Mouse (Mus musculus): ENCODE data around the gene Foxk1.

The Foxk1 gene

GRCm38 (mm10) chr5:142387716-142388115 is 13.6 kb upstream of the Foxk1 start:
- DNase-seq (ENCODE audit: low read depth, low spot score) = no peak

GRCm38 (mm10) chr5:142391691-142392090 is 9.6 kb upstream of the Foxk1 start:
- no peak for DNase-seq (ENCODE audit: low read depth, low spot score)

- DNase-seq (ENCODE audit: low read depth, low spot score) = no peak
Observed at GRCm38 (mm10) chr5:142394602-142395252, 6.6 kb upstream of the Foxk1 start.

GRCm38 (mm10) chr5:142395909-142396308 is 5.4 kb upstream of the Foxk1 start:
- DNase-seq (ENCODE audit: low read depth, low spot score) = no peak

GRCm38 (mm10) chr5:142400181-142400883 is 965 bp upstream of the Foxk1 start:
- no peak for DNase-seq (ENCODE audit: low read depth, low spot score)

DNA sequence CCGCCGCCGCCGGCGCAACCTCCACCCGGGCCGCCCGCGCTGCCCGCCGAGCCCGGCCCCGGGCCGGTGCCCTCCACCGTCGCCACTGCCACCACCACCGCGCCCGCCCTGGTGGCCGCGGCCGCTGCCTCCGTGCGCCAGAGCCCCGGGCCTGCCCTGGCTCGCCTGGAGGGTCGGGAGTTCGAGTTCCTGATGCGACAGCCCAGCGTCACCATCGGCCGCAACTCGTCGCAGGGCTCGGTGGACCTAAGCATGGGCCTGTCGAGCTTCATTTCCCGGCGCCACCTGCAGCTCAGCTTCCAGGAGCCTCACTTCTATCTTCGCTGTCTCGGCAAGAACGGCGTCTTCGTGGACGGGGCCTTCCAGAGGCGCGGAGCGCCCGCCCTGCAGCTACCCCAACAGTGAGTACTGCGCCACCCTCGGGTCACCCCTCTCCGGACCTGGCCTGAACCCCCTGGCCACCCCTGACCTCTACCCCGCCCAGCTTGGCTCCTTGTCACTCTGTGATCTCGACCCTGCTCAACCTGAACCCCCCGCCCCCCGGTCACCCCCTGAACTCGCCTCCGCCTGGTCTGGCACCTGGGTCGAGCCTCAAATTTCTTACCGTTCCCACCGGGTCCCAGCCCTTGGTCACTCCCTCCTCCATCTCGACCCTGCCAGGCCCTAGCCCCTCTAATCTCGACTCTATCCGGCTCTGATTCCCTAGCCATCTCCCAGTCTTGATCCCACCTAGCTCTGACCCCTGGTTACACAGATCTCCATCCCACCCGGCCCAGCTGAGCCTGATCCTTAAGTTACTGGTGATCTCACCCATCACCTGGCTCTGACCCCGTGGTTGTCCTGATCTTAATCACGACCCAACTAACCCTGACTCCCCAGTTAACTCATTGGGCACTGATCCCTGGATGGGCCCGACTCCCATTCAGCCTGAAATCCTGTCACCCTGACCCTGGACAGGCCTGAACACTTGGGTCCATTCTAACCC is 636 bp downstream of the Foxk1 start:
- DNase-seq (ENCODE audit: low read depth, low spot score) = no peak

GRCm38 (mm10) chr5:142403694-142404093 is 2.4 kb downstream of the Foxk1 start:
- no peak for DNase-seq (ENCODE audit: low read depth, low spot score)

GRCm38 (mm10) chr5:142404307-142404706 is 3.0 kb downstream of the Foxk1 start:
- DNase-seq (ENCODE audit: low read depth, low spot score) = no peak

DNA sequence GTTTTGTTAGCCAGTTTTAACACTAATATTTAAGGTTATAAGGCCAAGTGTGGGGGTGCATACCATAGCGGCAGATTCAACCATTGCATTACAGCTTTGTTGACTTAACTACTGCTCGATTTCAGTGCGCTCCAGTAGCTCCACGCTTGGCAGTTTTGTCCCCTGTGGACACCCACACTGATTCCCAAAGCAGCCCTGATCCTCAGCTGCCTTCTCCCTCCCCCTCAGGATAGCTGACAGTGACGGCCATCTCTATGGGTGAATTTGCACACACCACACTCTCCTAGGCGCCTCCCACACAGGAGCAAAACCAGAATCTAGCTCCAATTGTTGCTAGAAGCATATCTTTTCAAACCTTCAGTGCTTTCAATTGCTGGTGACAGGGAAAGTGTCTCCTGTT is 4.1 kb downstream of the Foxk1 start:
- peak; percentile 81 for DNase-seq (ENCODE audit: low read depth, low spot score)

DNA sequence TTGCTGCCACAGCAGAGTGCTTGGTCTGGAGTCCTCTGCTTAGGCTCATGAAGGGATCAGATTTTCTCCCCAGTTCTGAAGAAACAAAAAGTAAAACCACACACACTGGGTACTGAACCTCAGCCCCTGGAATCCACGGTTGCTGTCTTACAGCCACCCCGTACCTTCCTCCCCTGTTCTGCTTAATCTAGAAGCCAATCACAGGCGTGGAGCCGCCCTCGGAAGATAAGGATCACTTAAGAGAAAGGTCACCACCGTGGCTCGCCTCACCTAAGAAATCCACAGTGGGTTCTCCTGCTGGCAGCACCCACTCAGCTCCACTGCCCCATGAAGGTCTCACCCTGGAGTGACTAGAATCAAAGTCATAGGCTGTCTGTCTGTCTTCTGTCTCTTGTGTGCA is 5.1 kb downstream of the Foxk1 start:
- DNase-seq (ENCODE audit: low read depth, low spot score) = no peak

DNA sequence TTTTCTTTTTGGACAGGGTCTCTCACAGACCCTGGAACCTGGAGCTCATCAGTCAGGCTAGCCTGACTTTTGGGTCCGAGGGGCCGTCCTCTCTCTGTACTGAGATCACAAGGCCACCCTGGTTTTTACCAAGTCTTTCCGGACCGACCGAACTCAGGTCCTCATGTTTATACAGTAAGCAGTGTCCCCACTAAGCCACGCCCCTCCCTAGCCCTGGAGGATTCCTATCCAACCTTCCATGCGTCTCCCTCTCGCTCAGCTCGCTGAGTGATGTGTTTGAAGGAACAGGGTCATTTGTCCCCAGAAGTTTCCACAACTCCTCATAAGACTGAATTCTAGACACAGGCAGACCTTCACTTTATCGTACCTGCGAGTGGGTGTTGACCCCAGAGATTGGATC is 5.6 kb downstream of the Foxk1 start:
- no peak for DNase-seq (ENCODE audit: low read depth, low spot score)

- DNase-seq (ENCODE audit: low read depth, low spot score) = no peak
Observed at GRCm38 (mm10) chr5:142407381-142407780, 6.1 kb downstream of the Foxk1 start.

DNA sequence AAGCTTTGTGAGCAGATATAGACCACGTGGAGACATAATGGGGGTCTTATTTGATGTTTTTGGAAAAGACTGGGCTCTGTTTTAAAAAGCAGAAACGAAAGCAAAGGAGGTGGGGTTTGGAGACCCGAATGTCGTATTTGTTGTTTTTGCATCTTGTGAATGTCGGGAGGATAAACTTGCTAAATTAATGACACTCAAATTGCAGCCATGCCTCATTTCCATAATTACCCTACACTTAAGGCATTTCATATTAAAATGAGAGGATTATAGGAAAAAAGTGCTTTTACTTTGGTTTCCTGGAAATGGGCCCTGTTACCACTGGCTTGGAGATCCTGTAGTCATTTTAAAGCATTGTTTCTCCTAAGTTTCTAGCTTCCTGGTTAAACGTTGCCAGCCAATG is 7.9 kb downstream of the Foxk1 start:
- no peak for DNase-seq (ENCODE audit: low read depth, low spot score)

DNA sequence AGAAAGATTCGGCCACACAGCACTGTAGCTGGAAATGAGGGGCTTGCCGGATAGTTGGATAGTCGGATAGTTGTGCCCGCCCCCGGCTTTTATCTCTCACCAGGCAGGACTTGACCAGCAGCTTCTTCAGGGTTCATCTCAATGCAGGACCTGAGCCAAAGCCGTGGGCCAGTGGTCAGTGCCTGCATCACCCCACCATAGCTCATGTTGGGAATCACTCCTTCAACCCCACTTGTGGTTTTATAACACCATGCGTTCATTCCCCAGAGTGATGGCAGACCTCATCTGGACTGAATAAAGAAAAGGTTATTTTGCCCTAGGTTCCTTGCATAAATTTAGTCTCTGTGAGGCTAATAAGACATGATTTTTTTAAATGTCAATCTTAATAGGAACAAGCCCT is 9.1 kb downstream of the Foxk1 start:
- DNase-seq (ENCODE audit: low read depth, low spot score) = no peak

DNA sequence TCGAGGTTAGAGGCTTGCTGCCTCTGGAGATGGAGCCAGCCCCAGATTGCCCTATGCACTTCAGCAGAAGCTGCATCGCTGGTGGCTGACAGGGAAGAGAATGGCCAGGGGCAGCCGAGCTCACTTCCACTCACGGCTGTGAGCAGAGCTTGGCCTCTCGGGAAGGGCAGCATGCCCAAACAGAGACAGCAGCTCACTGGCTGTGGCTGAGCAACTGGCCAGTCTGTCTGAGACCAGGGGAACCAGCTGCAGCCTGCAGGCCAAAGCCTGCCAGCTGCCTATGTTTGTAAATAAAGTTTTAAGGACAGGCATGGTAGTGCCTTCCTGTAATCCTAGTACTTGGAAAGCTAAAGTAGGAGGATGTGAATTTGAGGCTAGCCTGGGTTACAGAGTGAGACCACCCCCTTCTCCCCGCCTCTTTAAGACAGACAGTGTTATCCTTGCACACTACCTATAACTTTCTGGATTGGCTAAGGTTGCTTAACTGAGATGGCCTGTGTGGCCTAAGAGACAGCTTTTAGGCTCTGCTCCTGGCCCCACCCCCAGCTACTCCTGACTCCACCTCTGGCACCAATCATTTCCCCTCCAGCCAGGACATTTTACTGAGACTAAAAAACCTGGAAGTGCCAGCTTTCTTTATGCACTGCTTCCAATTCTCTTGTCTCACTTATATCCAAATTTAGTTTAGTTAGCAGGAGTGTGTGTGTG is 11.5 kb downstream of the Foxk1 start:
- DNase-seq (ENCODE audit: low read depth, low spot score) = no peak

GRCm38 (mm10) chr5:142413723-142414445 is 12.6 kb downstream of the Foxk1 start:
- DNase-seq (ENCODE audit: low read depth, low spot score) = no peak

DNA sequence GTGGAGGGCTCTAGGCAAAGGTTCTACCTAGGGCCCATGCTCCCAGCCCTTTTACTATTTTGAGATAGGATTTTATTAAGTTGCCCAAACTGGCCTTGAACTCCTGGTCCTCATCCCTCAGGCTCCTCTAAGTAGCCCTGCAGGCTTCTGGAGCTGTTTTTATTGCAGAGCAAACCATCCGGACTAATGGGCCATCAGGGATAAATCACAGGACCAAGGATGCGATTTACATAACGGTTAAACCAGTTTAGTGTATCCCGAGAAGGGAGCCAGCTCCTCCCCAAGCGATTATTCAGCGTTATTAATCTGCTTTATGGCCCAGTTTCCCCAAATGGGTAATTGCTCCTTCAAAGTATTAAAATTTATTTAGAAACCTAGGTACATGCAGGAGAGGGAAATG is 14.1 kb downstream of the Foxk1 start:
- DNase-seq (ENCODE audit: low read depth, low spot score) = no peak

- DNase-seq (ENCODE audit: low read depth, low spot score) = no peak
Observed at GRCm38 (mm10) chr5:142416070-142416775, 14.9 kb downstream of the Foxk1 start.

- DNase-seq (ENCODE audit: low read depth, low spot score) = no peak
Observed at GRCm38 (mm10) chr5:142417104-142417503, 15.8 kb downstream of the Foxk1 start.

- DNase-seq (ENCODE audit: low read depth, low spot score) = no peak
Observed at GRCm38 (mm10) chr5:142417876-142418275, 16.6 kb downstream of the Foxk1 start.

Measured in telencephalon, adult 2 months (tissue).